Mouse (Mus musculus) heart, postnatal 0 days (tissue): ENCODE data around the gene Zfp30. TPM values are rescaled to one million over a fixed set of nuclear protein-coding genes. Genes with fewer than 3 reads are reported as not detected.

Experiments used
- ATAC-seq: fragments of 200-750 bp; cut with Nextera tagmentation; 2 replicates; pipeline ENCODE4 v1.8.0; 2017; ENCODE audit warnings: low read depth, moderate number of reproducible peaks, moderate library complexity; ENCODE audit not compliant: insufficient read depth
- DNase-seq: peaks from one replicate; pipeline ENCODE4 v3.0.0-alpha.2; 2016; ENCODE audit warnings: low spot score
- H3K27ac ChIP-seq: fragments of 300-500 bp; sonication (generic); 2 replicates; pipeline ENCODE4 v1.5.1; 2014; ENCODE audit warnings: low read depth, mild to moderate bottlenecking
- H3K27me3 ChIP-seq: fragments of 300-500 bp; sonication (generic); 2 replicates; pipeline ENCODE4 v1.6.1; 2014; ENCODE audit warnings: low read length, mixed read lengths; ENCODE audit not compliant: control insufficient read depth, insufficient read depth
- H3K36me3 ChIP-seq: fragments of 300-500 bp; sonication (generic); replicated peaks from 2 replicates; pipeline ENCODE4 v1.6.1; 2014; ENCODE audit warnings: low read length, mixed read lengths; ENCODE audit not compliant: control insufficient read depth, insufficient read depth
- H3K4me1 ChIP-seq: fragments of 300-500 bp; sonication (generic); 2 replicates; pipeline ENCODE4 v1.6.1; 2014; ENCODE audit warnings: antibody characterized with exemption; ENCODE audit not compliant: control insufficient read depth, insufficient read depth
- H3K4me2 ChIP-seq: fragments of 300-500 bp; sonication (generic); 2 replicates; pipeline ENCODE4 v1.6.1; 2014; ENCODE audit warnings: low read depth, mild to moderate bottlenecking, low read length, moderate library complexity
- H3K4me3 ChIP-seq: fragments of 300-500 bp; sonication (generic); 2 replicates; pipeline ENCODE4 v1.5.1; 2014; ENCODE audit warnings: low read depth, low read length
- H3K9ac ChIP-seq: fragments of 300-500 bp; sonication (generic); replicated peaks from 2 replicates; pipeline ENCODE4 v1.6.1; 2014; ENCODE audit warnings: low read depth, low read length, mixed read lengths
- H3K9me3 ChIP-seq: fragments of 300-500 bp; sonication (generic); replicated peaks from 2 replicates; pipeline ENCODE4 v1.6.1; 2016; ENCODE audit warnings: low read length; ENCODE audit not compliant: control insufficient read depth
- CTCF ChIP-seq: IDR thresholded peaks from 2 replicates; pipeline ENCODE4 v1.5.1; 2016; ENCODE audit warnings: antibody characterized with exemption, control low read depth, low read depth
- EP300 ChIP-seq: IDR thresholded peaks from 2 replicates; pipeline ENCODE4 v1.6.1; 2016; ENCODE audit warnings: antibody characterized with exemption, low read depth
- WGBS: fragments of 180-500 bp; shearing (Covaris S2); extraction: QIAGEN DNeasy Blood & Tissue Kit; methylation state at CpG from one replicate; pipeline ENCODE4 v1.1.7; 2014; 5-methylcytosine and 5-hydroxymethylcytosine counted together
- microRNA counts: library from miRNA; unstranded; fragments of <30 nt; microRNA quantifications from one replicate; lab custom pipeline; 2015
- microRNA-seq: library from miRNA; unstranded; fragments of <30 nt; microRNA quantifications from one replicate; pipeline ENCODE4, GENCODE M21; 2016
- polyA plus RNA-seq: library from polyadenylated mRNA; unstranded; fragments of >200 nt; fragmentation: Nextera tagmentation; extraction: Ambion mirVana; gene quantifications from 2 replicates; pipeline ENCODE4 v1.2.1, GENCODE M21; 2015
- total RNA-seq: library from RNA; depleted of rRNA; stranded (reverse); fragments of >200 nt; gene quantifications from 2 replicates; pipeline ENCODE4 v1.2.3, GENCODE M21; 2014; ENCODE audit warnings: low replicate concordance; rRNA removed

Zfp30 gene
- total and polyA plus RNA-seq, 2 experiments from 2014 or later: 5.6 to 8.4 TPM

DNA sequence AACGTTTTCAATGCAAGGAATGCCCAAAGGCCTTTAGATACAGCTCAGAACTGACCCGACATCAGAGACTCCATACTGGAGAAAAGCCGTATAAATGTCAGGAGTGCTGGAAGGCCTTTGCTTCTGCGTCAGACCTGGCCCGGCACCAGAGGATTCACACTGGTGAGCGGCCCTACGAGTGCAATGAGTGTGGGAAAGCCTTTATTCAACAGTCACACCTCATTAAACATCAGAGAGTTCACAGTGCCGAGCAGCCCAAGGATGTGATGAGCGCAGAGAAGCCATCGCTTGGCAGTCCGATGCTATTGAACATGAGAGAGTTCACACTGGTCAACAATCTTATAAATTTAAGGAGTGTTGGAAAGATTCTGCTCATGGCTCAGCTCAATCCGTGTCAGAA is 46.0 kb downstream of the Zfp30 start:
- TF ChIP-seq CTCF (no peak), EP300 (no peak)
- WGBS: 94% methylated on average over 12 of the region's 12 CpGs
- H3K27ac ChIP-seq: no peak overlapping the region

DNA sequence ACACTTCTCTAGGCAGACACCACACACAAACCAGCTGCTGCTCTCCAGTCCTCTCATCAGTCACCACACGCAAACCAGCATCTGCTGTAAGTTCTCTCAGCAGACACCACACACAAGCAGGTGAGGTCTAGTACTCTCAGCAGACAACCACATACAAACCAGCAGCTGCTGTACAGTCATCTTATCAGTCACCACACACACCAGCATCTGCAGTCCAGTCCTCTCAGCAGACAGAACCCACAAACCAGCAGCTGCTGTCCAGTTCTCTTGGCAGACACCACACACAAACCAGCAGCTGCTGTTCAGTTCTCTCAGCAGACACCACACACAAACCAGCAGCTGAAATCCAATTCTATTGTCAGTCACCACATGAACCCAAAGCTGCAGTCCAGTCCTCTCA is 53.0 kb downstream of the Zfp30 start:
- Histone ChIP-seq H3K9ac (no peak overlapping the region), H3K4me1 (no peaks in the 10 kb centered on the region), H3K4me2 (no peak overlapping the region), H3K27ac (no peak overlapping the region), H3K27me3 (no peaks in the 10 kb centered on the region), H3K4me3 (no peak overlapping the region), H3K36me3 (peaks cover 9% of the 10 kb centered on the region), H3K9me3 (no peaks in the 10 kb centered on the region)
- 87% methylated on average over 1 of the region's 1 CpGs for WGBS
- ATAC-seq (no peak), DNase-seq (no peak)
- TF ChIP-seq CTCF (no peak), EP300 (no peak)

More for the DNA sequence above, 46.0 kb downstream of the Zfp30 start:
- H3K36me3 ChIP-seq: peaks cover 69% of the 10 kb centered on the region
- ATAC-seq: no peak
- no peaks in the 10 kb centered on the region for H3K4me1 ChIP-seq
- DNase-seq: no peak
- H3K27me3 ChIP-seq: no peaks in the 10 kb centered on the region
- H3K9ac ChIP-seq: no peak overlapping the region
- H3K9me3 ChIP-seq: peaks cover 10% of the 10 kb centered on the region; the same call in 1 of the 2 replicates
- no peak overlapping the region for H3K4me3 ChIP-seq
- H3K4me2 ChIP-seq: no peak overlapping the region

DNA sequence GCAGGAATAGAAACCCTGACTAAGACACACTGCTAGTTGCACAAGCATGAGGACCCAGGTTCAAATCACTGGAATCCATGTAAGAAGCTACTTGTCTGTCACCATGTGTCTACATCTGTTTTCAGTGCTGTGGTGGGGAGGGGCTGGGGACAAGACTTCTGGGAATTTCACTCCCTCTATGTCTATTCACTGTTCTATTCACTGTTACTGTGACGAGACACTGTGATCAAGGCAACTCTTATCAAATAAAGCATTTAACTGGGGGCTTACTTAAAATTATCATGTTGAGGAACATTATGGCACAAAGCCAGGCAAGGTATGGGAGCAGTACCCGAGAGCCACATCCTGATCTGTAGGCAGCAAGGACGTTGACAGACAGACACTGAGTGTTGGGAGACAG is 55.5 kb downstream of the Zfp30 start:
- Histone ChIP-seq H3K4me2 (no peak overlapping the region), H3K4me3 (no peak overlapping the region), H3K27me3 (no peaks in the 10 kb centered on the region), H3K9ac (no peak overlapping the region), H3K27ac (no peak overlapping the region), H3K4me1 (no peaks in the 10 kb centered on the region), H3K36me3 (no peaks in the 10 kb centered on the region), H3K9me3 (no peaks in the 10 kb centered on the region)
- TF ChIP-seq EP300: no peak
- no peak for TF ChIP-seq CTCF
- no peak for DNase-seq
- 60% methylated on average over 3 of the region's 3 CpGs for WGBS
- ATAC-seq: no peak

DNA sequence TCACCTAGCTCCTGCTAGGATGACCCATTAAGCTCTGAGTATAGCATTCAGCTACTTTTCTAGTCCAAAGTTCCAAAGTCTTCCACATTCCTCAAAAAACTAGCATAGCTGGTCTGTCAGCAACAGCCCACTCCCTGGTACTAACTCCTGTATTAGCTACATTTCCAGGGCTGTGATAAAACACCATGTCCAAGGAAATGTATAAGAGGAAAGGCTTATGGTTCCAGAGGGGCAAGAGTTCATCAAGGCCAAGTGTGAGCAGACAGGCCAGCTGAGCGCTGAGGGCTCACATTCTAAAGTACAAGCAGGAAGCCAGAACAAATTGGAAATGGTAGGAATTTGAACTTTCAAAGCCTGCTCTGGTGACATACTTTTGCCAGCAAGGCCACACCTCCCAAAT is 58.3 kb downstream of the Zfp30 start:
- no peak overlapping the region for H3K4me3 ChIP-seq
- DNase-seq (no peak), ATAC-seq (no peak)
- 97% methylated on average over 1 of the region's 1 CpGs for WGBS
- no peak overlapping the region for H3K27ac ChIP-seq
- H3K4me1 ChIP-seq: no peaks in the 10 kb centered on the region
- H3K27me3 ChIP-seq: no peaks in the 10 kb centered on the region
- no peak overlapping the region for H3K9ac ChIP-seq
- no peaks in the 10 kb centered on the region for H3K9me3 ChIP-seq
- H3K36me3 ChIP-seq: no peaks in the 10 kb centered on the region
- no peak overlapping the region for H3K4me2 ChIP-seq
- no peak for TF ChIP-seq CTCF
- no peak for TF ChIP-seq EP300

MicroRNA genes within 50 kb of the gene (microRNA counts, 519-probe panel; counts per million panel counts)
- microRNA mmu-miR-1964 (lab: Ali Mortazavi, UCI): not detected

Small RNA genes lying within 50 kb of the gene (microRNA-seq; reads per million reads assigned to microRNA genes)
- 1.4 reads per million for gene Mir1964

Other genes with a start within 250 kb of the Zfp30 start
- not detected in 2 replicates for gene Catsperg2, start 57.0 kb upstream of the Zfp30 start, total RNA-seq
- gene Catsperg2, start 57.0 kb upstream of the Zfp30 start, polyA plus RNA-seq: not detected in 2 replicates
- gene Zfp84, start 15.4 kb upstream of the Zfp30 start, total RNA-seq: 5.3 and 7.4 TPM in 2 replicates
- 6.0 and 6.1 TPM in 2 replicates for gene Zfp84, start 15.4 kb upstream of the Zfp30 start, polyA plus RNA-seq
- gene Zfp790, start 32.1 kb downstream of the Zfp30 start, total RNA-seq: 2.4 and 3.1 TPM in 2 replicates
- 8.3 and 9.3 TPM in 2 replicates for gene Zfp790, start 32.1 kb downstream of the Zfp30 start, polyA plus RNA-seq
- 2.7 TPM in 1 of 2 replicates, not detected in the other for gene Zfp940, start 69.7 kb downstream of the Zfp30 start, total RNA-seq
- gene Zfp940, start 69.7 kb downstream of the Zfp30 start, polyA plus RNA-seq: 0.55 and 0.56 TPM in 2 replicates
- gene Zfp420, start 76.0 kb downstream of the Zfp30 start, total RNA-seq: 0.70 and 0.80 TPM in 2 replicates
- gene Zfp420, start 76.0 kb downstream of the Zfp30 start, polyA plus RNA-seq: 2.2 and 2.5 TPM in 2 replicates
- gene Zfp27, start 122.6 kb downstream of the Zfp30 start, total RNA-seq: 7.5 and 12.8 TPM in 2 replicates
- 6.5 and 7.7 TPM in 2 replicates for gene Zfp27, start 122.6 kb downstream of the Zfp30 start, polyA plus RNA-seq
- 2.5 and 5.3 TPM in 2 replicates for gene Zfp383, start 124.2 kb downstream of the Zfp30 start, total RNA-seq
- 2.5 and 3.0 TPM in 2 replicates for gene Zfp383, start 124.2 kb downstream of the Zfp30 start, polyA plus RNA-seq
- 2.0 and 3.2 TPM in 2 replicates for gene Zfp74, start 170.1 kb downstream of the Zfp30 start, total RNA-seq
- 5.4 and 5.5 TPM in 2 replicates for gene Zfp74, start 170.1 kb downstream of the Zfp30 start, polyA plus RNA-seq
- gene Zfp568, start 200.0 kb downstream of the Zfp30 start, total RNA-seq: 38.3 and 39.3 TPM in 2 replicates
- 9.5 and 13.6 TPM in 2 replicates for gene Zfp568, start 200.0 kb downstream of the Zfp30 start, polyA plus RNA-seq